Mouse (Mus musculus) brain, embryonic 14.5 days (tissue): ENCODE measurements around the gene Gm8994. TPM values are rescaled to one million over a fixed set of nuclear protein-coding genes. Genes with fewer than 3 reads are reported as not detected.

ENCODE experiments used
- DNase-seq: peaks from one replicate; pipeline ENCODE4 v3.0.0-alpha.2; 2011; ENCODE audit warnings: low read depth
- CTCF ChIP-seq: fragments of 200-500 bp; IDR thresholded peaks from 2 replicates; pipeline ENCODE4 v1.5.1; 2012; ENCODE audit warnings: inconsistent platforms, mild to moderate bottlenecking, moderate library complexity, borderline replicate concordance; ENCODE audit not compliant: insufficient read depth, insufficient read length; ENCODE audit errors: extremely low read depth
- POLR2A ChIP-seq: fragments of 200-500 bp; IDR thresholded peaks from 2 replicates; pipeline ENCODE4 v1.6.1; 2012; ENCODE audit warnings: mild to moderate bottlenecking, inconsistent platforms, borderline replicate concordance; ENCODE audit not compliant: poor library complexity, insufficient read depth, insufficient read length, severe bottlenecking; ENCODE audit errors: extremely low read depth
- polyA plus RNA-seq: library from polyadenylated mRNA; depleted of rRNA; stranded (reverse); fragments of >200 nt; gene quantifications from 2 replicates; pipeline ENCODE4 v1.2.3, GENCODE M21; 2012; rRNA removed

The Gm8994 gene
- polyA plus RNA-seq, 1 experiment, result not detected

- TF ChIP-seq CTCF, result no peak
- no peak for TF ChIP-seq POLR2A
- no peak for DNase-seq
These were observed 48.8 kb downstream of the Gm8994 start for GRCm38 (mm10) chr6:136376097-136376496.

Other genes with a start within 250 kb of the Gm8994 start
- 8.7 and 17.0 TPM in 2 replicates for gene Grin2b, start 154.0 kb upstream of the Gm8994 start, polyA plus RNA-seq
- gene E330021D16Rik, start 88.0 kb downstream of the Gm8994 start, polyA plus RNA-seq, result not detected in 2 replicates
- gene Atf7ip, start 178.6 kb downstream of the Gm8994 start, polyA plus RNA-seq, result 40.0 and 67.9 TPM in 2 replicates